Mouse (Mus musculus) midbrain, embryonic 12.5 days (tissue): ENCODE results near the gene Sos2. TPM values are rescaled to one million over a fixed set of nuclear protein-coding genes. Genes with fewer than 3 reads are reported as not detected.
A peak's percentile ranks its signal among the peaks of the same experiment; 100 is the strongest.

ENCODE experiments used
- ATAC-seq: fragments of 200-750 bp; cut with Nextera tagmentation; 2 replicates; pipeline ENCODE4 v1.8.0; 2017; ENCODE audit warnings: low read depth, moderate TSS enrichment, moderate library complexity; ENCODE audit not compliant: low FRiP score
- H3K27ac ChIP-seq: fragments of 300-500 bp; sonication (generic); replicated peaks from 2 replicates; pipeline ENCODE4 v1.5.1; 2016; ENCODE audit warnings: mild to moderate bottlenecking
- H3K27me3 ChIP-seq: fragments of 300-500 bp; sonication (generic); 2 replicates; pipeline ENCODE4 v1.6.1; 2016; ENCODE audit warnings: mild to moderate bottlenecking
- H3K36me3 ChIP-seq: fragments of 300-500 bp; sonication (generic); 2 replicates; pipeline ENCODE4 v1.6.1; 2016
- H3K4me1 ChIP-seq: fragments of 300-500 bp; sonication (generic); 2 replicates; pipeline ENCODE4 v1.6.1; 2016
- H3K4me2 ChIP-seq: fragments of 300-500 bp; sonication (generic); replicated peaks from 2 replicates; pipeline ENCODE4 v1.6.1; 2016; ENCODE audit warnings: mild to moderate bottlenecking, moderate library complexity
- H3K4me3 ChIP-seq: fragments of 300-500 bp; sonication (generic); 2 replicates; pipeline ENCODE4 v1.5.1; 2016; ENCODE audit warnings: mild to moderate bottlenecking
- H3K9ac ChIP-seq: fragments of 300-500 bp; sonication (generic); replicated peaks from 2 replicates; pipeline ENCODE4 v1.6.1; 2016; ENCODE audit warnings: mild to moderate bottlenecking, moderate library complexity
- H3K9me3 ChIP-seq: fragments of 300-500 bp; sonication (generic); 2 replicates; pipeline ENCODE4 v1.6.1; 2016; ENCODE audit warnings: mild to moderate bottlenecking
- whole genome bisulfite sequencing: fragments of 180-500 bp; shearing (Covaris S2); methylation state at CpG from one replicate; pipeline ENCODE4 v1.1.7; 2016; 5-methylcytosine and 5-hydroxymethylcytosine counted together
- polyA plus RNA-seq: library from polyadenylated mRNA; unstranded; fragments of >200 nt; fragmentation: Nextera tagmentation; extraction: Ambion mirVana; gene quantifications from 2 replicates; pipeline ENCODE4 v1.2.1, GENCODE M21; 2016

Gene Sos2
- polyA plus RNA-seq, 1 experiment from 2014 or later = 12.4 TPM

GRCm38 (mm10) chr12:69693471-69693870, 11.8 kb upstream of the Sos2 start:
- no peaks in the 10 kb centered on the region for H3K27me3 ChIP-seq

GRCm38 (mm10) chr12:69690714-69691113, 9.1 kb upstream of the Sos2 start:
- H3K27me3 ChIP-seq = no peaks in the 10 kb centered on the region
- no peak overlapping the region for H3K27ac ChIP-seq
- WGBS = 94% methylated on average over 4 of the region's 4 CpGs
- no peak overlapping the region for H3K4me2 ChIP-seq
- no peak overlapping the region for H3K9ac ChIP-seq
- no peak overlapping the region for H3K4me3 ChIP-seq
- no peak for ATAC-seq
- H3K9me3 ChIP-seq = no peaks in the 10 kb centered on the region
- no peaks in the 10 kb centered on the region for H3K4me1 ChIP-seq
- no peaks in the 10 kb centered on the region for H3K36me3 ChIP-seq

More at GRCm38 (mm10) chr12:69693471-69693870, 11.8 kb upstream of the Sos2 start:
- Histone ChIP-seq H3K4me1 (no peaks in the 10 kb centered on the region), H3K4me2 (no peak overlapping the region), H3K9me3 (no peaks in the 10 kb centered on the region), H3K4me3 (no peak overlapping the region), H3K36me3 (no peaks in the 10 kb centered on the region), H3K27ac (no peak overlapping the region), H3K9ac (no peak overlapping the region)
- ATAC-seq = no peak
- 77% methylated on average over 17 of the region's 17 CpGs for WGBS

GRCm38 (mm10) chr12:69689094-69689493, 7.4 kb upstream of the Sos2 start:
- Histone ChIP-seq H3K4me3 (no peak overlapping the region), H3K27me3 (no peaks in the 10 kb centered on the region), H3K4me1 (no peaks in the 10 kb centered on the region), H3K9ac (no peak overlapping the region), H3K4me2 (no peak overlapping the region), H3K36me3 (no peaks in the 10 kb centered on the region), H3K9me3 (no peaks in the 10 kb centered on the region), H3K27ac (no peak overlapping the region)
- ATAC-seq = no peak

GRCm38 (mm10) chr12:69688368-69688767, 6.7 kb upstream of the Sos2 start:
- Histone ChIP-seq H3K36me3 (no peaks in the 10 kb centered on the region), H3K4me2 (no peak overlapping the region), H3K27me3 (no peaks in the 10 kb centered on the region), H3K27ac (no peak overlapping the region), H3K4me3 (no peak overlapping the region), H3K9ac (no peak overlapping the region), H3K4me1 (no peaks in the 10 kb centered on the region), H3K9me3 (no peaks in the 10 kb centered on the region)
- WGBS = 81% methylated on average over 2 of the region's 2 CpGs
- ATAC-seq = no peak

DNA sequence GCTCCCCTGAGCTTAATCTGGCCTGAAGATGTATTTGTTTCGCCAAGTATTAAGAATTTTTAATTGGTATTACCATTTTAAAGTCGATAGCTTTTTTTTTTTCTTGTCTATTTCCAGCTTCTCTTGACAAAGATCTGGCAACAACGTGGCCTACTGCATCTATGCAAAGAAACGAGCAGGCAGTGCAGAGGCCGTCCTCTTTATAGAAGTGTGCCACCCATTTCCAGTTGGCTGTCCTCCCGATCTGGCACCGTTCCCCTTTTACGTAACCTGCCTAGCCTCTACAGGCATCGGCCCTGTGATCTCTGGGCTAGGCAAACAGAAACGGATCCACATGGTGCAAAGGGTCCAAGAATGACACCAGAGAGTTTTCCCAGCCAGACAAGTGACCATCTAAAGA, 1.9 kb upstream of the Sos2 start:
- WGBS = 58% methylated on average over 10 of the region's 10 CpGs
- H3K9me3 ChIP-seq = no peaks in the 10 kb centered on the region
- peaks cover 12% of the 10 kb centered on the region for H3K4me1 ChIP-seq
- H3K4me2 ChIP-seq = no peak overlapping the region
- no peaks in the 10 kb centered on the region for H3K36me3 ChIP-seq
- no peak for ATAC-seq
- no peaks in the 10 kb centered on the region; the same call in 1 of the 2 replicates for H3K27me3 ChIP-seq
- H3K4me3 ChIP-seq = no peak overlapping the region
- no peak overlapping the region for H3K27ac ChIP-seq
- H3K9ac ChIP-seq = no peak overlapping the region

DNA sequence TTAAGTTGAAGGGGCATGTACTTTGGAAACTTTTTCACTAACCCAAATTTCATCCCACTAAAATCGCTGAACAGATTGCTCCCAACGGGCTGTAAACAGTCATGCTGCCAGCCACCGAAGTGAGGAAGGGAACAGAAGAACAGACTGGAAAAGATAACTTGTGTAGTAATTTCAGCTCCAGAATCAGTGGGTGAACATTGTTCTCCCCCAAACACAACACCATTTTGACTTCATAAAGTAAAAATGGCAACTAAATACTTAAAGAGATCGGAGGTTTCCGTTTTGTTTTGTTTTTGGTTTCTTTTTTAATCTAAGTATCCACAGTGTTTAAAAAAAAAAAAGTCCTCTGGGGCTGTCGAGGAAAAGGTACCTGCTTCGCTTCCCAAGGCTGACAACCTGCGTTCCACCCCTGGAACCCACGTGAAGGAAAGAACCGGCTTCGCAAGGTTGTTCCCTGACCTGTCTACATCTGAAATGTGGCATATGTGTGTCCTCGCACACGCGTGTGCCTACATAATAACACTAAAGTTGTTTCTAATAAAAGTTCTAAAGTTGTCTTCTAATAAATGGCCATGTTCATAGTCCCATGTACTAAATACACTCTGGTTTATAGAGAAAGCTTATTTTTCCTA, 1.3 kb upstream of the Sos2 start:
- H3K4me1 ChIP-seq = peaks cover 12% of the 10 kb centered on the region
- no peaks in the 10 kb centered on the region for H3K9me3 ChIP-seq
- no peak overlapping the region for H3K27ac ChIP-seq
- peak overlapping the region; percentile 80 for H3K4me2 ChIP-seq
- H3K4me3 ChIP-seq = no peak overlapping the region; the same call in 1 of the 2 replicates
- no peaks in the 10 kb centered on the region; the same call in 1 of the 2 replicates for H3K27me3 ChIP-seq
- no peak for ATAC-seq
- 58% methylated on average over 14 of the region's 14 CpGs for whole genome bisulfite sequencing
- no peaks in the 10 kb centered on the region for H3K36me3 ChIP-seq
- H3K9ac ChIP-seq = no peak overlapping the region

GRCm38 (mm10) chr12:69682065-69682787, 574 bp upstream of the Sos2 start:
- Histone ChIP-seq H3K9ac (peak overlapping the region; percentile 94), H3K36me3 (no peaks in the 10 kb centered on the region), H3K4me3 (peak overlapping the region; percentile 80), H3K4me2 (peak overlapping the region; percentile 80), H3K4me1 (peaks cover 12% of the 10 kb centered on the region), H3K27ac (peak overlapping the region; percentile 97), H3K27me3 (no peaks in the 10 kb centered on the region; the same call in 1 of the 2 replicates), H3K9me3 (no peaks in the 10 kb centered on the region)
- peak; percentile 95 for ATAC-seq
- WGBS = under 1% methylated on average over 31 of the region's 54 CpGs

- H3K4me3 ChIP-seq = peak overlapping the region; percentile 80
- peak overlapping the region; percentile 97 for H3K27ac ChIP-seq
- no peaks in the 10 kb centered on the region for H3K9me3 ChIP-seq
- peak overlapping the region; percentile 94 for H3K9ac ChIP-seq
- under 1% methylated on average over 56 of the region's 56 CpGs for WGBS
- peak; percentile 58; the same call in 1 of the 2 replicates for ATAC-seq
- peak overlapping the region; percentile 80 for H3K4me2 ChIP-seq
- H3K4me1 ChIP-seq = peaks cover 12% of the 10 kb centered on the region
- H3K27me3 ChIP-seq = no peaks in the 10 kb centered on the region; the same call in 1 of the 2 replicates
- H3K36me3 ChIP-seq = no peaks in the 10 kb centered on the region
These were observed 752 bp downstream of the Sos2 start for GRCm38 (mm10) chr12:69680635-69681565.

DNA sequence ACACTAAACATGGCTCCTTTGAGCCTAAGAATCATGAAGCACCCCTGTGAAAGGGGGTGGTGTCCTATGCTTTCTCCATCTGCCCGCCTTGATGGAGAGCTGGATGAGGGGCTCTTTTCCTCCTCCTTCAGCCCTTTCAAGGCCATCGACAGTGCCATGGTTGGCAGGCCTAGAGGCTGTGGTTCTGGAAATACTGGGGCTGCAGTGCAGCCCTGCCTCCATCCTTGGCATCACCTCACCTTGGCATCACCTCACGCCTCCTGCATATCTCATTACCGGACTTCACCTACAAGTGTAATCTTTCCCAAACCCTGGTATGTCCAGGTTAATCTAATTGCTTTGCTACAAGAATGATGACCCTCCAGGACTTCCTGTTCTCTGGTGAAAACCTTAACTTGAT, 5.5 kb downstream of the Sos2 start:
- Histone ChIP-seq H3K9ac (no peak overlapping the region), H3K36me3 (no peaks in the 10 kb centered on the region), H3K4me3 (no peak overlapping the region), H3K4me2 (no peak overlapping the region), H3K4me1 (peaks cover 12% of the 10 kb centered on the region), H3K27ac (no peak overlapping the region), H3K9me3 (no peaks in the 10 kb centered on the region), H3K27me3 (no peaks in the 10 kb centered on the region)
- 88% methylated on average over 4 of the region's 4 CpGs for WGBS
- ATAC-seq = no peak

DNA sequence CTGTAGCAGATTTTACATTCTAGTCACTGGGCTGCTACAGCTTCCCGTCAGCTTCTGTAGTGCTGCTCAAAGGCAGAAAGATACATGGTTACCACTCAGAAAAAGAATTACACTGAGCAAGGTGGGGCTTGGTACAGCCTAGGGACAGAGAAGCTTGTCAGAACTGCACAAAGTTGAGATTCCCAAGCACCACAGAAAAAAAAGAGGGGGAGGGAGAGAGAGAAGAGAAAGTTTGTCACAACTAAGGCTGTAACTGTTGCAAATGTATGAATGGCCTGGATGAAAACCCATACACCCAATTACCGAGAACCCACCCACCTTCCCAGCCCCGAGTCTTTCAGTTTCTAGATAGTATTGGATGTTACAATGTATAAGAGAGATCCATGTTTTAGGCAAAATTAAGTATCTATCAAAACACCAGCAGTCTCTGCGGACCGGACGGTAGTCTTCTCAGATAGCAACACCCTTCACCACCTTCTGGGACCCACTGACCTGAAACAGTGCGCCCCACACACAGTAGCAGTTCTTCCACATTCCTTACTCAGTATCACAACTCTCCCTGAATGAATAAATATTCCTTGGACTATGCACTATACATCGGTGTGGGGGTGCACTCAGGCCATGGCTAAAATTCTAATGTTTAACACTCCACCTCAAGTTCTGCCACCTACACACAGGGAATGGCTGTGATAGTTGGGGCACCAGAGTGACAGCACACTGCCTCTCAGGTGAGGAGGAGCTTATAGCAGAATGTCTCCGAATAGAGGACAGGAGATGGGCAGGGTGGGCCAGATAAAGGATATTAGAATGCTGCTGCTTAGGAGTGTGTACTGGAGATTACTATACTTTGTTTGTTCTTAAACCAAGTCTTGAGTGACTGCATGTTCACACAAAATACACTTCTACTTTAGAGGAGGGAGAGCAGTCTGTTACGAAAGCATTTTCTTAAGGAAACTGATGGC, 6.8 kb downstream of the Sos2 start:
- WGBS = 90% methylated on average over 10 of the region's 10 CpGs
- Histone ChIP-seq H3K9ac (no peak overlapping the region), H3K27ac (no peak overlapping the region), H3K9me3 (no peaks in the 10 kb centered on the region), H3K4me2 (no peak overlapping the region), H3K4me3 (no peak overlapping the region), H3K4me1 (peaks cover 3% of the 10 kb centered on the region; the same call in 1 of the 2 replicates), H3K36me3 (no peaks in the 10 kb centered on the region), H3K27me3 (no peaks in the 10 kb centered on the region)
- no peak for ATAC-seq

GRCm38 (mm10) chr12:69674176-69674575, 7.5 kb downstream of the Sos2 start:
- Histone ChIP-seq H3K27me3 (no peaks in the 10 kb centered on the region), H3K27ac (no peak overlapping the region), H3K9me3 (no peaks in the 10 kb centered on the region), H3K4me2 (no peak overlapping the region), H3K9ac (no peak overlapping the region), H3K4me1 (0 out of 2 replicates have a peak, but pooled peaks cover 2% of the 10 kb centered on the region), H3K36me3 (no peaks in the 10 kb centered on the region), H3K4me3 (no peak overlapping the region)
- 84% methylated on average over 1 of the region's 1 CpGs for WGBS
- no peak for ATAC-seq
